Mouse (Mus musculus): ENCODE measurements around the gene Rbms3.

- TF ChIP-seq CTCF (IDR thresholded peaks at IDR 0.05; ENCODE audit: borderline replicate concordance, extremely low read depth, insufficient read depth, insufficient read length) (no peak), POLR2A (IDR thresholded peaks at IDR 0.05; ENCODE audit: borderline replicate concordance, extremely low read depth, insufficient read depth, insufficient read length, poor library complexity, severe bottlenecking) (no peak)
Measured at GRCm38 (mm10) chr9:116947369-116947768, 682.3 kb downstream of the Rbms3 start.

Measured in brain, embryonic 14.5 days (tissue).